Mouse (Mus musculus): ENCODE measurements around the gene Fam160a1. TPM values are rescaled to one million over a fixed set of nuclear protein-coding genes. Genes with fewer than 3 reads are reported as not detected.

Gene Fam160a1
- 10 to 100 TPM; 38.9 to 46.6 TPM for total RNA-seq (2021)
- long read RNA-seq, experiment 1, transcript Fam160a1-204 (4 exons, 3,242 nt) = major isoform, 8 of 43 reads
- long read RNA-seq, experiment 1, partial matches to known transcripts = 1 of 43 reads
- long read RNA-seq, experiment 1, other reads (novel, unspliced or antisense) = 34 of 43 reads
- long read RNA-seq, experiment 2, transcript Fam160a1-204 (4 exons, 3,242 nt) = major isoform, 6 of 57 reads
- long read RNA-seq, experiment 2, partial matches to known transcripts = 5 of 57 reads
- long read RNA-seq, experiment 2, other reads (novel, unspliced or antisense) = 46 of 57 reads

- DNase-seq (ENCODE audit: low spot score in 2 of 2) = no peak
Measured at GRCm38 (mm10) chr3:85817191-85817590, at the start of gene Fam160a1. Fam160a1 (minus strand) TSS chr3:85817291.

- DNase-seq (ENCODE audit: low spot score in 2 of 2) = no peak
Measured at GRCm38 (mm10) chr3:85863996-85864395, 46.9 kb upstream of the Fam160a1 start.

- no peak for DNase-seq (ENCODE audit: low spot score in 2 of 2)
Measured at GRCm38 (mm10) chr3:85862886-85863285, 45.8 kb upstream of the Fam160a1 start.

- DNase-seq (ENCODE audit: low spot score in 2 of 2) = no peak
Measured at GRCm38 (mm10) chr3:85860996-85861395, 43.9 kb upstream of the Fam160a1 start.

- DNase-seq (ENCODE audit: low spot score in 2 of 2) = no peak
Measured at GRCm38 (mm10) chr3:85859311-85859710, 42.2 kb upstream of the Fam160a1 start.

GRCm38 (mm10) chr3:85858140-85859135 is 41.3 kb upstream of the Fam160a1 start:
- DNase-seq (ENCODE audit: low spot score in 2 of 2) = no peak

- DNase-seq (ENCODE audit: low spot score in 2 of 2) = no peak
Measured at GRCm38 (mm10) chr3:85857083-85857482, 40.0 kb upstream of the Fam160a1 start.

- no peak for DNase-seq (ENCODE audit: low spot score in 2 of 2)
Measured at GRCm38 (mm10) chr3:85855947-85856346, 38.9 kb upstream of the Fam160a1 start.

- no peak for DNase-seq (ENCODE audit: low spot score in 2 of 2)
Measured at GRCm38 (mm10) chr3:85855043-85855442, 38.0 kb upstream of the Fam160a1 start.

- DNase-seq (ENCODE audit: low spot score in 2 of 2) = no peak
Measured at GRCm38 (mm10) chr3:85854143-85854542, 37.1 kb upstream of the Fam160a1 start.

- no peak for DNase-seq (ENCODE audit: low spot score in 2 of 2)
Measured at GRCm38 (mm10) chr3:85853715-85854114, 36.6 kb upstream of the Fam160a1 start.

- no peak for DNase-seq (ENCODE audit: low spot score in 2 of 2)
Measured at GRCm38 (mm10) chr3:85850079-85850478, 33.0 kb upstream of the Fam160a1 start.

GRCm38 (mm10) chr3:85846316-85846715 is 29.2 kb upstream of the Fam160a1 start:
- no peak for DNase-seq (ENCODE audit: low spot score in 2 of 2)

GRCm38 (mm10) chr3:85845341-85845740 is 28.2 kb upstream of the Fam160a1 start:
- DNase-seq (ENCODE audit: low spot score in 2 of 2) = no peak

GRCm38 (mm10) chr3:85842881-85843218 is 25.8 kb upstream of the Fam160a1 start:
- DNase-seq (ENCODE audit: low spot score in 2 of 2) = no peak

GRCm38 (mm10) chr3:85842177-85842880 is 25.2 kb upstream of the Fam160a1 start:
- DNase-seq (ENCODE audit: low spot score in 2 of 2) = no peak

- DNase-seq (ENCODE audit: low spot score in 2 of 2) = no peak
Measured at GRCm38 (mm10) chr3:85841454-85842176, 24.5 kb upstream of the Fam160a1 start.

- no peak for DNase-seq (ENCODE audit: low spot score in 2 of 2)
Measured at GRCm38 (mm10) chr3:85833627-85834026, 16.5 kb upstream of the Fam160a1 start.

- DNase-seq (ENCODE audit: low spot score in 2 of 2) = no peak
Measured at GRCm38 (mm10) chr3:85832490-85833155, 15.5 kb upstream of the Fam160a1 start.

- DNase-seq (ENCODE audit: low spot score in 2 of 2) = no peak
Measured at GRCm38 (mm10) chr3:85831785-85832184, 14.7 kb upstream of the Fam160a1 start.

All from gastrocnemius, postnatal 4 days (tissue).